Comparison of ENCODE assay signal across 9 mouse cellular contexts in the genomic region with DNA sequence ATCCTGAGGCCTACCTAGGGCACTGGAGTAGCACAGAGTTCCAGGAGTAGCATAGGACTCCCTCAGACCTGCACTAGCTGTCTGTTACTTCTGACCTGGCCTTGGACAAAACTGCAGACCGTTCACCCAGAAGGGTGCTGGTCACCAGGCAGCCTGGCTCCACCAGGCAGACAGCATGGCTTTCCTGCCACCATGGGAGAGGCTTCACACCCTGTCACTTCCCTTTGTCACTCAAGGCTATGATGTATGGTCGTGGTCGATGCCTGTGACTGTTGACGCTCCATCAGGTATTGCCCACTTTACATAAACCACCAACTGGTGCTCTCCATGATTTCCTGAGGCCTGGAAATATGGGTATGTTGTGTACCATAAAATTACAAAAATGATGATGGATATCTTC.
DNase-seq lines count a peak whose midpoint lies in the region; ATAC-seq lines count a peak whose summit lies in the region.
"Had no signal": no experiment of that assay in that cellular context is flagged by ENCODE, and none has a peak within 500 bp of the region (broad histone marks: within the 10 kb centered on the region; RNA-seq: fewer than 3 reads in every experiment).

No protein-coding gene starts in this region.

- no peak overlapping the region for H3K4me3 ChIP-seq in hindbrain, embryonic 11.5 days (ENCODE audit: low read depth, low read length)
- H3K4me3 ChIP-seq in midbrain, embryonic 13.5 days (replicated peaks): no peak overlapping the region

- H3K4me1 ChIP-seq in hindbrain, embryonic 11.5 days (replicated peaks; ENCODE audit: control insufficient read depth, insufficient read depth, low read length): 0 out of 2 replicates have a peak, but pooled peaks cover 7% of the 10 kb centered on the region
- H3K4me1 ChIP-seq in midbrain, embryonic 13.5 days (replicated peaks): peaks cover 28% of the 10 kb centered on the region

- no peaks in the 10 kb centered on the region for H3K9me3 ChIP-seq in hindbrain, embryonic 11.5 days (ENCODE audit: control insufficient read depth, low read length)
- no peaks in the 10 kb centered on the region for H3K9me3 ChIP-seq in midbrain, embryonic 13.5 days

- H3K9ac ChIP-seq in hindbrain, embryonic 11.5 days (ENCODE audit: low read depth, low read length): peak overlapping the region; percentile 16; the same call in 1 of the 2 replicates
- H3K9ac ChIP-seq in midbrain, embryonic 13.5 days (replicated peaks): no peak overlapping the region; the same call in 1 of the 2 replicates
- H3K9ac ChIP-seq: liver, embryonic 14.5 days had no signal

- H3K36me3 ChIP-seq in hindbrain, embryonic 11.5 days (ENCODE audit: control insufficient read depth, insufficient read depth, low read length): no peaks in the 10 kb centered on the region
- no peaks in the 10 kb centered on the region for H3K36me3 ChIP-seq in midbrain, embryonic 13.5 days

- H3K27me3 ChIP-seq in hindbrain, embryonic 11.5 days (ENCODE audit: control insufficient read depth, insufficient read depth, low read length): no peaks in the 10 kb centered on the region
- no peaks in the 10 kb centered on the region for H3K27me3 ChIP-seq in midbrain, embryonic 13.5 days

- DNase-seq in cerebellum, adult 11-12 months: no peak
- peak; percentile 51 for DNase-seq in 416B (ENCODE audit: low read depth)
- no peak for DNase-seq in hindbrain, embryonic 11.5 days (ENCODE audit: low spot score)
- DNase-seq in spleen, adult 18-20 months: no peak
- DNase-seq in spleen, postnatal 10 days (ENCODE audit: low spot score in 2 of 2): no peak
- DNase-seq in urinary bladder, postnatal 14 days (ENCODE audit: low spot score): no peak

- 66% methylated on average over 4 of the region's 4 CpGs for whole genome bisulfite sequencing in hindbrain, embryonic 11.5 days
- 65% methylated on average over 4 of the region's 4 CpGs for WGBS in midbrain, embryonic 13.5 days

- peak; percentile 51; the same call in 1 of the 2 replicates for ATAC-seq in cerebellum, adult (ENCODE audit: insufficient number of reproducible peaks, low FRiP score, low TSS enrichment)
- ATAC-seq in hindbrain, embryonic 11.5 days (ENCODE audit: low FRiP score): no peak
- ATAC-seq in midbrain, embryonic 13.5 days: 0 out of 2 replicates have a peak, but pooled peaks have one; percentile 8

- no peak overlapping the region for H3K4me2 ChIP-seq in hindbrain, embryonic 11.5 days (replicated peaks; ENCODE audit: low read depth, low read length)
- no peak overlapping the region for H3K4me2 ChIP-seq in midbrain, embryonic 13.5 days (replicated peaks)

- H3K27ac ChIP-seq in hindbrain, embryonic 11.5 days (ENCODE audit: low read depth, low read length): peak overlapping the region; percentile 56; the same call in 1 of the 2 replicates
- H3K27ac ChIP-seq in midbrain, embryonic 13.5 days: peak overlapping the region; percentile 92
- H3K27ac ChIP-seq: liver, embryonic 14.5 days had no signal
